Mouse (Mus musculus) midbrain, embryonic 11.5 days (tissue): Measurements from ENCODE around the gene Pask. TPM values are rescaled to one million over a fixed set of nuclear protein-coding genes. Genes with fewer than 3 reads are reported as not detected.
"Not testable (repeated sequence)": the region's sequence is repeated elsewhere in the genome, so short reads cannot be mapped to it uniquely, and the experiment has no call there.

Experiments used
- ATAC-seq: fragments of 200-750 bp; cut with Nextera tagmentation; 2 replicates; pipeline ENCODE4 v1.8.0; 2017; ENCODE audit warnings: moderate TSS enrichment, moderate library complexity; ENCODE audit not compliant: low FRiP score
- DNase-seq: peaks from one replicate; pipeline ENCODE4 v3.0.0; 2015; ENCODE audit warnings: low spot score; ENCODE audit errors: missing footprints
- H3K27ac ChIP-seq: fragments of 300-500 bp; sonication (generic); 2 replicates; pipeline ENCODE4 v1.5.1; 2014; ENCODE audit warnings: low read depth, low read length
- H3K27me3 ChIP-seq: fragments of 300-500 bp; sonication (generic); 2 replicates; pipeline ENCODE4 v1.6.1; 2014; ENCODE audit warnings: mild to moderate bottlenecking, low read length, moderate library complexity, mixed read lengths; ENCODE audit not compliant: control insufficient read depth, insufficient read depth
- H3K36me3 ChIP-seq: fragments of 300-500 bp; sonication (generic); 2 replicates; pipeline ENCODE4 v1.6.1; 2014; ENCODE audit warnings: mild to moderate bottlenecking, low read length, moderate library complexity, mixed read lengths; ENCODE audit not compliant: control insufficient read depth, insufficient read depth
- H3K4me1 ChIP-seq: fragments of 300-500 bp; sonication (generic); 2 replicates; pipeline ENCODE4 v1.6.1; 2014; ENCODE audit warnings: low read length; ENCODE audit not compliant: control insufficient read depth, insufficient read depth
- H3K4me2 ChIP-seq: fragments of 300-500 bp; sonication (generic); 2 replicates; pipeline ENCODE4 v1.6.1; 2014; ENCODE audit warnings: mild to moderate bottlenecking, moderate library complexity
- H3K4me3 ChIP-seq: fragments of 300-500 bp; sonication (generic); 2 replicates; pipeline ENCODE4 v1.5.1; 2014; ENCODE audit warnings: low read depth, low read length
- H3K9ac ChIP-seq: fragments of 300-500 bp; sonication (generic); 2 replicates; pipeline ENCODE4 v1.6.1; 2014; ENCODE audit warnings: low read length
- H3K9me3 ChIP-seq: fragments of 300-500 bp; sonication (generic); 2 replicates; pipeline ENCODE4 v1.6.1; 2016; ENCODE audit warnings: low read length; ENCODE audit not compliant: control insufficient read depth
- WGBS: fragments of 180-500 bp; shearing (Covaris S2); extraction: QIAGEN DNeasy Blood & Tissue Kit; methylation state at CpG from one replicate; pipeline ENCODE4 v1.1.7; 2014; 5-methylcytosine and 5-hydroxymethylcytosine counted together
- polyA plus RNA-seq: library from polyadenylated mRNA; unstranded; fragments of >200 nt; fragmentation: Nextera tagmentation; extraction: Ambion mirVana; gene quantifications from 2 replicates; pipeline ENCODE4 v1.2.1, GENCODE M21; 2014

Pask gene
- polyA plus RNA-seq, 1 experiment from 2014 or later, result 15.0 TPM

GRCm38 (mm10) chr1:93294491-93294890, 48.8 kb downstream of the Pask start:
- H3K36me3 ChIP-seq, DNase-seq, H3K27ac ChIP-seq, H3K4me2 ChIP-seq, H3K9ac ChIP-seq, ATAC-seq, H3K27me3 ChIP-seq, H3K4me3 ChIP-seq, H3K9me3 ChIP-seq, H3K4me1 ChIP-seq: not testable (repeated sequence)
- 81% methylated on average over 3 of the region's 3 CpGs for WGBS

- ATAC-seq (no peak), DNase-seq (peak; percentile 56)
- Histone ChIP-seq H3K36me3 (peaks cover 2% of the 10 kb centered on the region; the same call in 1 of the 2 replicates), H3K27me3 (no peaks in the 10 kb centered on the region), H3K4me1 (no peaks in the 10 kb centered on the region), H3K9ac (no peak overlapping the region), H3K9me3 (no peaks in the 10 kb centered on the region), H3K4me2 (no peak overlapping the region), H3K4me3 (no peak overlapping the region), H3K27ac (no peak overlapping the region)
- WGBS, result 79% methylated on average over 8 of the region's 8 CpGs
Observed at GRCm38 (mm10) chr1:93292006-93292405, 51.3 kb downstream of the Pask start.

DNA sequence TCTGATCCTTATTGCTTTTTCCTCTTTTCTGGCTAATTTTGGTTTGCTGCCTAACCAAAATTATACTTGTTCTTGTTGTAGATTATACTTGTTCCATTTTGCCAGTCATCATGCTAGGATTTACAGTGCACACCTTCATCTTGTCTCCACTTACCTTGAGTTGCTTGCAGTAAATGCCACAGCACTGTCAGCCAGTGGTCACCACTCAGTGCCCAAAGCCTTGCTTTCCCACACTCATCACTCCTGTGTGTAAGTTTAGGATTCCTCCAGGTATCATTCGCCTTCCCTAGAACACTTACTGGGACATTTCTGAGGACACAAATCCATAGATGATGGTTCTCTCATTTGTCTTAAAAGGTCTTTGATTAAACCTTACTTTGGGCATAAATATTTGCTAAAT, 51.7 kb downstream of the Pask start:
- Histone ChIP-seq H3K27me3 (no peaks in the 10 kb centered on the region), H3K27ac (no peak overlapping the region), H3K9me3 (no peaks in the 10 kb centered on the region), H3K9ac (no peak overlapping the region), H3K4me1 (no peaks in the 10 kb centered on the region), H3K4me3 (no peak overlapping the region), H3K4me2 (no peak overlapping the region), H3K36me3 (peaks cover 2% of the 10 kb centered on the region; the same call in 1 of the 2 replicates)
- 91% methylated on average over 1 of the region's 1 CpGs for WGBS
- DNase-seq, result peak; percentile 73
- ATAC-seq, result no peak

GRCm38 (mm10) chr1:93290956-93291355, 52.3 kb downstream of the Pask start:
- Histone ChIP-seq H3K36me3 (peaks cover 2% of the 10 kb centered on the region; the same call in 1 of the 2 replicates), H3K9ac (no peak overlapping the region), H3K4me2 (no peak overlapping the region), H3K9me3 (no peaks in the 10 kb centered on the region), H3K27me3 (no peaks in the 10 kb centered on the region), H3K4me3 (no peak overlapping the region), H3K4me1 (no peaks in the 10 kb centered on the region), H3K27ac (no peak overlapping the region)
- 85% methylated on average over 4 of the region's 4 CpGs for WGBS
- DNase-seq (no peak), ATAC-seq (no peak)

DNA sequence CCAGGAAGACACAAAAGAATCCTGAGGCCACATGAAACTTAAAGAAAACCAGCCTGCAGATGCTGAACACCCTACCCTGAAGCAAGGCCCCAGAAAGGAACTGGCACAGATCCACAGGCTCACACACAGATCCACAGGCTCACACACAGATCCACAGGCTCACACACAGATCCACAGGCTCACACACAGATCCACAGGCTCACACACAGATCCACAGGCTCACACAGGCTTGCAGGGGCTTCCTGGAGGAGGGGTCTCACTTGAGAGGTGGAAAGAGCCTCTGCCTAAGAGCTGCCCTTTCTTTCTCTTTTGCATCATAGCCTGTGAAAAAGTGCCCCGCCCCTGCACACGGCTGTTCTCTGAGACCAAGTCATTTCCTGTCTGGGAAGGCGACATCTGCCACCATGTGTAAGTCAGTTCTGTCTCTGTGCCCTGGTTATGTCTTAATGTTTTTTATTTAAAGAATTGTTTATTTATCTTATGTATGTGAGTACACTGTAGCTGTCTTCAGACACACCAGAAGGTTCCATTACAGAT, 53.5 kb downstream of the Pask start:
- no peaks in the 10 kb centered on the region for H3K36me3 ChIP-seq
- H3K9me3 ChIP-seq, result no peaks in the 10 kb centered on the region
- H3K4me3 ChIP-seq, result no peak overlapping the region
- DNase-seq (no peak), ATAC-seq (no peak)
- WGBS, result 75% methylated on average over 3 of the region's 3 CpGs
- H3K9ac ChIP-seq, result no peak overlapping the region
- H3K4me1 ChIP-seq, result no peaks in the 10 kb centered on the region
- H3K27ac ChIP-seq, result no peak overlapping the region
- no peaks in the 10 kb centered on the region for H3K27me3 ChIP-seq
- H3K4me2 ChIP-seq, result no peak overlapping the region

- no peak for ATAC-seq
- H3K27me3 ChIP-seq, result no peaks in the 10 kb centered on the region
- no peak overlapping the region for H3K9ac ChIP-seq
- H3K4me2 ChIP-seq, result no peak overlapping the region
- no peaks in the 10 kb centered on the region for H3K4me1 ChIP-seq
- no peaks in the 10 kb centered on the region for H3K36me3 ChIP-seq
- no peak overlapping the region for H3K27ac ChIP-seq
- H3K9me3 ChIP-seq, result no peaks in the 10 kb centered on the region
- WGBS, result 79% methylated on average over 7 of the region's 7 CpGs
- no peak for DNase-seq
- H3K4me3 ChIP-seq, result no peak overlapping the region
Observed at GRCm38 (mm10) chr1:93277041-93277440, 66.2 kb downstream of the Pask start.

DNA sequence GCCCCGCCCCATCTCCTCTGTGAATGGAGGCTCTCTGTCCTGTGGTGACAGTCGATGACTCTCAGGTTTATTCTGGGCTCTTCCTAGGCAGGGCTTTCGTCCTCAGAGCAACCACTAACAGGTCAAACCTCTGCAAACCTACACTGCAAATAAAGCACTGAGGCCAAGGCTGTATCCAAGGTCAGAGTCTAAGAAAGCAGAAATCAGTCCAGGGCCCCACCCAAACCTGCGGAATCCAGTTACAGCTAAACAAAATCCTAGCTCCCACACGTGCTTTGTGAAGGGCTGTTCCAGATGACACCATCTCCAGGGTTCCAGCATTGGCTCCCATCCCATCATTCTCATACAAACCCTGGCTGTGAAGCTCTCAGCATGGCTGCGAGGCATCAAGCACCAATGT, 67.7 kb downstream of the Pask start:
- Histone ChIP-seq H3K9ac (no peak overlapping the region), H3K4me1 (no peaks in the 10 kb centered on the region), H3K9me3 (no peaks in the 10 kb centered on the region), H3K4me3 (no peak overlapping the region), H3K36me3 (no peaks in the 10 kb centered on the region), H3K4me2 (no peak overlapping the region), H3K27ac (no peak overlapping the region), H3K27me3 (no peaks in the 10 kb centered on the region)
- 79% methylated on average over 6 of the region's 6 CpGs for WGBS
- ATAC-seq (no peak), DNase-seq (no peak)

DNA sequence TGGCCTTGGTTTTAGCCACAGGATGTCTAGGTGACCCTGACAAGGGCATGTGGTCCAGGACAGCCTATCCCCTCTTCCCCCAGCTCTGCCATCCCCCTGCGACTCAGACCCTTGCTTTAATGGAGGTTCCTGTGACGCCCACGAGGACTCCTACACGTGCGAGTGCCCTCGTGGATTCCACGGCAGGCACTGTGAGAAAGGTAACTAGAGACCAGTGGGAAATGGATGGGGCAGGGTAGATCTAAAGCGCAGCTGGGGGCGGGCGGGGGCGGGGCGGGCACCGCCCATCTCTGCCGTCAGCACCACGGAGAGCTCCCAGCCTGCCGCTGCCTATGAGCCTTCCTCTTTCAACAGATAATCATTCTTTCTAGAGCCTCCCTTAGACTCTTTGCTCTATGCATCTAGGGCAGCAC, 70.9 kb downstream of the Pask start:
- DNase-seq (peak; percentile 91), ATAC-seq (peak; percentile 52; the same call in 1 of the 2 replicates)
- Histone ChIP-seq H3K4me2 (peak overlapping the region; percentile 4; the same call in 1 of the 2 replicates), H3K27ac (no peak overlapping the region), H3K27me3 (no peaks in the 10 kb centered on the region), H3K4me1 (no peaks in the 10 kb centered on the region), H3K36me3 (no peaks in the 10 kb centered on the region), H3K9ac (no peak overlapping the region), H3K9me3 (no peaks in the 10 kb centered on the region), H3K4me3 (no peak overlapping the region)
- WGBS, result 3% methylated on average over 16 of the region's 16 CpGs

DNA sequence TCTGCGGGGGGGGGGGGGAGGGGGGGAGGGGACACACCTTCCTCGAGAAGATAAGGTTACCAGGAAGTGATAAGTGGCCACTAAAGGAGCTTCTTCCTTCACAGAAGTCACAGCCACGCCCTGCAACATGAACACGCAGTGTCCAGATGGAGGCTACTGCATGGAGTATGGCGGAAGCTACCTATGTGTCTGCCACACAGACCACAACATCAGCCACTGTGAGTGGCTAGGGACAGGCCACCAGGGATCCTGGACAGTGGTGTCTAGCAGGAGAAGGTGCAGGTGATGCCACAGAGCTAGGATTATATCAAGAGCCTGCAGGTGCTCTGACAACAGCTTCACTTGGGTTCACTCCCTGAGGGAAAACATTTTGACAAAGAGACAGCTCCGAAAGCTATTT, 71.5 kb downstream of the Pask start:
- 77% methylated on average over 6 of the region's 6 CpGs for WGBS
- DNase-seq (peak; percentile 70), ATAC-seq (no peak)
- H3K9ac ChIP-seq, result no peak overlapping the region
- no peaks in the 10 kb centered on the region for H3K36me3 ChIP-seq
- no peaks in the 10 kb centered on the region for H3K9me3 ChIP-seq
- no peak overlapping the region for H3K27ac ChIP-seq
- H3K4me3 ChIP-seq, result no peak overlapping the region
- no peaks in the 10 kb centered on the region for H3K4me1 ChIP-seq
- H3K4me2 ChIP-seq, result no peak overlapping the region
- no peaks in the 10 kb centered on the region for H3K27me3 ChIP-seq
